Mouse (Mus musculus) CD8-positive naive resting alpha-beta T cell, adult 2 months (primary cell): ENCODE results near the gene Hnrnpll.
"Not testable (repeated sequence)": the region's sequence is repeated elsewhere in the genome, so short reads cannot be mapped to it uniquely, and the experiment has no call there.

Source experiments
- DNase-seq, 2 experiments: peaks; one replicate each; pipeline ENCODE4 v3.0.0; 2022; ENCODE audit warnings: low read depth in 2 of 2, low spot score in 2 of 2

Hnrnpll gene

DNA sequence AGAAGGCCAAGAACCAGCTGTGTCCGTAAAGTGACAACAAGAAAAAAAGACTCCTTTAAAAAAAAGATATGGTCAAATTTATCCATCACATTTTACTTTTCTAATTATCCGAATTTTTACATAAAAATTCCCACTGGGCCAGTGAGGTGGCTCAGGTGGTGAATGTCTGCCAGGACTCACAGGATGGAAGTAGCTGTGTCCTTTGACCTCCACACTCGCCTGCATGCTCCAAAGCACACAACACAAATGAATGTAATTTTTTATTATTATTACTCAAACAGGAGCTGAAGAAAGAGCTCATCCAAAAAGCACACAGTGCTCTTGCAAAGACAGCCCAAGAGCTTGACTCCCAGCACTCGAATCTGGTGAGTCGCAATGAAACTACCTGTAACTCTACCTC is 2.0 kb downstream of the Hnrnpll start:
- no peak for DNase-seq

DNA sequence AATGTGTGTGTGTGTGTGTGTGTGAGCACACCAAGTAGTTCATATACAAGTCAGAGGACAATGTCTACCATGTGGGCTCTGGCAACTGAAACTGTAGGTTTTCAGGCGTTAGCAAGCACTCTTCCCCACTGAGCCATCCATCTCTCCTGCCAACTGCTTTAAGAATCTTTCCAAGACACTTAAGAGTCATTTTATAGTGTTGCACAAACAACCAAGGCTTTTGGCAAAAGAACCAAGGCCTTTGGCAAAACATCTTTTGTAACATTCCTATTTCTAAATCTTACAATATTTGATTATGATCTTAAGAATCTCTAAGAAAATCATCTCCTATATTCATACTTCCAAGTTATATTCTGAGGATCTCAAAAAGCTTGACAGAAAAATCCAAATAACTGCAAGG is 2.4 kb downstream of the Hnrnpll start:
- no peak for DNase-seq

DNA sequence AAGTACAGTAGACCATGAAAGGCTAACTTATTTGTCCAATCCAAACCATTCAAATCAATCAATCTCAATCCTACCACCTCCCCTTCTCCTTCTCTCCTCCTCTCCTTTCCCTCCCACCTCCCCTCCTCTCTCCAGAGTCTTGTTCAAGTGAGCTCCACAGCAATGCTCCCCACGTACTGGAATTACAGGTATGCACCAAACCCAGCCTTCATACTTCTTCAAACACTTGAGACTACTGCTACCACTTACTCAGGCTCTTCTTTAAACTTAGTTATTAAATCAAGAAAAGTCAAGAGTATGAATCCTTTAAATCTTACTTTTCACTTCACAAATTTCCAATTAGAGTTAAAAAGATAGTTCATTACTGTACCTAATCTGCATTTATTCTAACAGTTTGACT is 3.6 kb downstream of the Hnrnpll start:
- no peak for DNase-seq

DNA sequence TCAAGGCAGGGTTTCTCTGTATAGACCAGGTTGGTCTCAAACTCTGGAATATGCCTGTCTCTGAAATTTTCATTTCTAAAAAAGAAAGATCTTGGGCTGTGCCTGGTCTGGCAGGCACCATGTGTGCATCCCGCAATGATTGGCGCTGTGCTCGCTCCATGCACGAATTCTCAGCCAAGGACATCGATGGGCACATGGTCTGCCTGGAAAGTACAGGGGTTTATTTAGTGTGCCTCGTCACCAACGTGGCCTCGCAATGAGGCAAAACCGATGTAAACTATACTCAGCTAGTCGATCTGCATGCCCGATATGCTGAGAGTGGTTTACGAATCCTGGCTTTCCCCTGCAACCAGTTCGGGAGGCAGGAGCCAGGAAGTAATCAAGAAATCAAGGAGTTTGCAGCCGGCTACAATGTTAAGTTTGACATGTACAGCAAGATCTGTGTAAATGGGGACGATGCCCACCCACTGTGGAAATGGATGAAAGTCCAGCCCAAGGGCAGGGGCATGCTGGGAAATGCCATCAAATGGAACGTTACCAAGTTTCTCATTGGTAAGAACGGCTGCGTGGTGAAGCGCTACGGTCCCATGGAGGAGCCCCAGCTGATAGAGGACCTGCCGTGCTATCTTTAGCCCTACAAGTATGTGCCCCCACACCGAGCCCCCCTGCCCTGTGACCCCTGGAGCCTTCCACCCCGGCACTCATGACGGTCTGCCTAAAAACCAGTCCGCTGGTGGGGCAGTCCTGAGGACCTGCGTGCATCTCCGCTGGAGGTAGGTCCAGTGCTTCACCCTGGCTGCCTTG is 8.0 kb downstream of the Hnrnpll start:
- DNase-seq = no peak

DNA sequence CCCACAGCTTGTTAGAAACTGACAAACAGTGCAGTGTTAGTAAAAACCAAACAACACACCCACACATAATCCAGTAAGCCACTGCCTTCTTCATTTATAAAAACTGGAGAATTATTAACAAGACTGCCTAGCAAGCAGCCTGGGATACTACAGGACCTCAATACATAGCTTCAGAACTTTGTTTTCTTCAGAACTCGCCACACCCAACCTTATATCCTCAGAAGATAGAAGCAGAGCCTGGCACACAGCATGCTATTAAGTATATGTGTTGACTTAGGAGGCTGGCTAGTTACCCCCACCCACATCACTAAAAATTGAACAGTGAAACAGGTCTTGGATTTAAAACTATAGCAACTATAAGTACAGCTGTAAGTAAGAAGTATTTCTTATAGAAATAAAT is 10.5 kb downstream of the Hnrnpll start:
- DNase-seq = no peak

DNA sequence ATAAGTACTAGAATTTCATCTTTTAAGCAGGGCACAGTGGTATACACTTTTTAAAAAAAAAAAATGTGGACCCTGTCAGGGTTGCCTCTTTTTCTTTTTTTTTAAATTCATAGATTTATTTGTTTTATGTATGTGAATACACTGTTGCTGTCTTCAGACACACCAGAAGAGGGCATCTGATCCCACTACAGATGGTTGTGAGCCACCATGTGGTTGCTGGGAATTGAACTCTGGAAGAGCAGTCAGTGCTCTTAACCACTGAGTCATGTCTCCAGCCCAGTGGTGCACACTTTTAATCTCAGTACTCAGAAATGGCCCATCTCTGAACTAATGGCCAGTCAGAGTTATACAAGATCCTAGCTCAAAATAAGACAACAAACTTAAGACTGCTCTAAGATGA is 12.8 kb downstream of the Hnrnpll start:
- not testable (repeated sequence) for DNase-seq

DNA sequence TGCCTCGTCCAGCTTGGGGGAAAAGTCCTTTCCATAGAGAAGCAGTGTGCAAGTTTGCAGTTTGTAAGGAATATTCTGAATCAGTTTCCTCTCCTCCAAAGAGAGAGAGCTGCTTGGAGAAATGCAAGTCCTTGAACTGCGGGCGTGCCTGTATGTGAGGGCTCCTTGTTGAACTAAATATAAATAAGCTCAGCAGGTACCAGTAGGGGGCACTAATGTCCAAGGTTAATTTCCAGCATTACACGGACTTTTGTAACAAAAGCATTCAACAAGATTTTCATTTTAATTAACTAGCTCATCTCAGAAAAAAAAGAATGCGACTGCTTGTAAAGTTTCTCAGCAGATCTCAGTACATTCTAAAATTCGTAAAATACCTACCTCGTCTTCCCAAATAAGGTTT is 13.9 kb downstream of the Hnrnpll start:
- DNase-seq = peak; percentile 60 to 81

DNA sequence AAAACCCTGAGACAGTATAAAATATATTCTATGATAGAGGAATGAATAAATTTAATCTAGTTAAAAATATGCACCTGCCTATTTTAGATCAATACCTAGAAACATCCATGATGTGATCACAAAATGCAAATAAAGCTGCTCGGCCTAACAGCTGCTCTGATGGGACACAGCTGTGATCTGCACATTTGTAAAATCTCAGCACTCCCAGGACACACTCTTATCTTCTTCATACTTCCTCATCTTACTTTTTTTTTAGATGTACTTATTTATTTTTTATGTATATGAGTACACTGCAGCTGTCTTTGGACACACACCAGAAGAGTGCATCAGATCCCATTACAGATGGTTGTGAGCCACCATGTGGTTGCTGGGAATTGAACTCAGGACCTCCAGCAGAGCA is 20.4 kb downstream of the Hnrnpll start:
- no peak for DNase-seq

DNA sequence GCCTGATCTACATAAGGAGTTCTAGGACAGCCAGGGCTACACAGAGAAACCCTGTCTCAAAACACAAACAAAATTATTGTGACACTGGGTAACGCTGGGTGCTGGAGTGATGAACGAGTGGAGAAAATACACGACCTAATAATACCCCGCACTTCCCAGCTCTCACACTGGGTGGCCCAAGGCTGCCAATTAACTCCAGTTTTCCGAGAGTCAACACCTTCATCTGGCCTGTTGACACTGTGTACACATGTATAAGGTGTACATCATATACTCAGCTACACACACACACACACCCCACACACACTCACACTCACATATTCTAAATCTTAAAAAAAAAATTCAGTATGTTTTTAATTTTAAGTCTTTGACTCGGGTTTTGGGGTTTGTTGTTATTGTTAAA is 33.5 kb downstream of the Hnrnpll start:
- DNase-seq = no peak

DNA sequence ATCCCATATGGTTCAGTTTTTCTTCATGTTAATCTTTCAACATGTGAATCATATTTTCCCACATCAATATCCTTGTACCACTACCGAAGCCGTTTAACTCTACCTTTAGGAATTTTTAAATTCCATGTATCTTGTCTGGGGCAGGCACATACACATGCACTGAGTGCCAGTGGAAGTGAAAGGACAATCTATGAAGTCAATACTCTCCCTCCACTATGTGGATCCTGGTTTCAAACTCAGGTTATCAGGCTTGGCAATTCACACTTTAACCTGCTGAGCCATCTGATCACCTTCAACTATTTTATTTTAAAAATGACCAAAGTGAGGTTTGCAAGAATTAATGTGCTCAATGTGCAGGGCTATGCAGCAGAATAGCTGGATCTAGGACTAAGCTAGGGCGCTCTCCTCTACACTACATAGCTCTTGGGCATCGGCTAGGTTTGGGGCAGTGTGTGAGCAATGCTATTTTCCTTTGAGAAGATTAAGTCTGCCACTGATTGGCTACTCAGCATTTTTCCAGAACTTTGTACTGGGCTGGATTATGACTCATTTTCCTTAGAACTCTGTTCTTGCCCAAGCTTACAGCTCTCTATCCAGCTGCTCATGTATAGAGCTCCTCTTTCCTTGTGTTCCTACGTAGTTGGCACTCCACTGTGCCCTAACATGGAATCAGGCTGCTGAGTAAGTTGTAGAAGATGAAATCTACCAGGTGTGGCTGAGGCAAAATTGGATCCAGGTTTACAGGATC is 35.8 kb downstream of the Hnrnpll start:
- DNase-seq = no peak

DNA sequence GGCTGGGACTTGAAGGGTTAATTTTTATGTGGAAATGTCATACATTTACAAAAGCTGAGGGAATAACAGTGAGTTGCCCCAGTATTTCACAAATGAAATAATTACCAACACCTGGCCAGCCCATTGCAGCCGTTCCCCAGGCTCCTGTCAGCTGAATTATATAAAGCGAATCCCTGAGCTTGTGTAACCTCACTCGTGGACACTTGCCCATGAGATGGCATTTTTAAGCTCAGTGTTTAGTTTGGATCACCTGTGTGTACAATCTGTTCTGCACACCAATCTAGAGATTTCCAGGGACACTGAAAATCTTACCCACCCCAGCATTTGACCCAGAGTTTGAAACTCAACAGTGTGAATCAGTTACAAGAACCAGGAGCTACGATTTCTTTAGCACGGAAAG is 40.0 kb downstream of the Hnrnpll start:
- DNase-seq = no peak

DNA sequence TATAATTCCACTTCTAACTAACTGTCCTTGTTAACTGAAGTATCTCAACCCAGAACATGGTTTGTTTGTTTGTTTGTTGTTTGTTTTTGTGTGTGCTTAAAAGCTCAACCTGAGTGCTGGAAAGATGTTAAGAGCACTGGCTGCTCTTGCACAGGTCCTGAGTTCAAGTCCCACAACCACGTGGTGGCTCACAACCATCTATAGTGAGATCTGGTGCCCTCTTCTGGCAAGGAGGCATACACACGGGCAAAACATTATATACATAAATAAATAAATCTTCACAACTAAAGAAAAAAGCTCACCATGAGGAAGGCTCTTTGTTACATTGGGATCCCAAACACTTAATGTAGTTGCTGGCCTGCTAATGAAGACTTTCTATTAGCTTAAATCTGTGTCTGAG is 41.6 kb downstream of the Hnrnpll start:
- no peak for DNase-seq

DNA sequence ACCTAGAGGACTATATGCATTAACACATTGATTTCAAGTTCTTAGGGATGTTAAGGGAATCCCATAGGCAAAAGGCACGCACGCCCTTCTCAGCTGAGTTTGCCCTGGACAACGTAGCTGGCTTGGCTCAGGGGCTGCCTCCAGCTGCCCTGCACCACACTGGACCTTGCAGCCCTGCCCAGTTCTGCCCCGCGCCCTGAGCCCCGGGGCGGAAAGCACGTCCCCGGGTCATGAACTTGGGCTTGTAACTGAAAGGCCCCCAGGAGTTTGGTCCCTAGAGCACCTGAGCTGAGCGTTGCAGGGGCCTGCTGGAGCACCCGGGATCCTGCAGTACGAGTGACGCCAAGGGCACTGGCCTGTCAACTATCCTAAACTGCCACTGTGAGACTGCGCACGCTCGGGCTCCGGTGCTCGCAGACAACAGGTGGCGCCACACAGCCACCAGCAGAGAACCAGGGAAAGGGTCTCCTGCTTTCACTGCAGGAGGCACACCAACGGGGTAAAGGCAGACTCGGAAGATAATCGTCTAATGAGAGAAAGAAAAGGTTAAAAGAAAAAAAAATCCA is 43.1 kb downstream of the Hnrnpll start:
- DNase-seq = no peak

DNA sequence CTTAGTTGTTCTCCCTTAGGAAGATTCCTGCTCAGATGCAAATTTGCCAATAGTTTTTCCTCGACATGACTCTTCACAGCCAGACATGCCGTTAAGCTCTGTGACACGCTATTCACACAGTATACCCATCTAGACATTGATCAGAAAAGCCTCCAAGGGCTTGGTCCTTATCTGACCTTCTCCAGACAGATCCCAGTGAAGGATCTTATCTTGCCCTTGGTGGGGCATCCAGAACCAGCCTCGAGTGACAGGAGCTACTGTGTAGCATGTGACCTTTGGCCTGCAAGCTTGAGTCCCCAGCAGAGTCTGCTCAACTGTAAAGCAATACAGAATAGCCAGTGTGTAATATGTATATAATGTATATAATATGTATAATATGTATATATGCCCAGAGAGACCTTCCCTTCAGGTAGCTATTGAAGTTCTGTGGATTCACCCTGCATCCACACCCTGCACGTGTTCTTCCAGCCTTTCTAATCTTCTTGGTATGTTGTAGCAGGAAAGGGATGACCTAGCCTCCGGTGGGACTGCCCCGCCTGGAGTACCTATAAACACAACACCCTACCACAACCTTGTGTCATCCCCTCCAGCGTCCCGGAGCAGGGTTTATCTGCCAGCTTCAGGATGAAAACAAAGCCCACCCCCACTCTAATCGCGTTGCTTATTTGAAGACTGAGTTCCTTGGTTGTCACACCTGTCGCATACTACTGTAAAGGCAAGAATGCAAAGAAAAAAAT is 43.7 kb downstream of the Hnrnpll start:
- DNase-seq = no peak

DNA sequence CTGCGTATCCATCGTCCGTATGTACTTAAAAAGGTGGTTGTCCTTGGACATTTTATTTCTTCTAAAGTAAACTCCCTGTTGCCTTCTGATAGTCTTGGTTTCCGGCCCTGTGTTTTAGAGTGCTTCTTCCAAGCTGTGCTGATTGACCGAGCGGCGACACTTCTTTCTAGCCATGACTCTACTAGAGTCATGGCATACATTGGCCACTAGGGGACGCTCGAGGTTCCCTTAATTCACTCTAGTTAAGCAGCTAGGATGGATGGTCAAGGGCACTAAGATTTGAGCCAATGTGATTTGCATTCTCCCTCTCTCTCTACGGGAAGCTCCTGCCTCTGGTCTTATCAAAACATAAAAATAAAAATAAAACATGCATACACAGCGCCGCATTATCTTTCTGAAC is 44.7 kb downstream of the Hnrnpll start:
- peak; percentile 22 to 29 for DNase-seq

DNA sequence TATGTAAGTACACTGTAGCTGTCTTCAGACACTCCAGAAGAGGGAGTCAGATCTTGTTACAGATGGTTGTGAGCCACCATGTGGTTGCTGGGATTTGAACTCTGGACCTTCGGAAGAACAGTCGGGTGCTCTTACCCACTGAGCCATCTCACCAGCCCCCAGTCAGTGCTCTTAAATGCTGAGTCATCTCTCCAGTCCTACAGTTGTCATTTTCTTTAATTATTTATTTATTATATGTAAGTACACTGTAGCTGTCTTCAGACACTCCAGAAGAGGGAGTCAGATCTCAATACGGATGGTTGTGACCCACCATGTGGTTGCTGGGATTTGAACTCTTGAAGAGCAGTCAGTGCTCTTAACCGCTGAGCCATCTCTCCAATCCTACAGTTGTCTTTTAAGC is 45.7 kb downstream of the Hnrnpll start:
- DNase-seq = not testable (repeated sequence)

DNA sequence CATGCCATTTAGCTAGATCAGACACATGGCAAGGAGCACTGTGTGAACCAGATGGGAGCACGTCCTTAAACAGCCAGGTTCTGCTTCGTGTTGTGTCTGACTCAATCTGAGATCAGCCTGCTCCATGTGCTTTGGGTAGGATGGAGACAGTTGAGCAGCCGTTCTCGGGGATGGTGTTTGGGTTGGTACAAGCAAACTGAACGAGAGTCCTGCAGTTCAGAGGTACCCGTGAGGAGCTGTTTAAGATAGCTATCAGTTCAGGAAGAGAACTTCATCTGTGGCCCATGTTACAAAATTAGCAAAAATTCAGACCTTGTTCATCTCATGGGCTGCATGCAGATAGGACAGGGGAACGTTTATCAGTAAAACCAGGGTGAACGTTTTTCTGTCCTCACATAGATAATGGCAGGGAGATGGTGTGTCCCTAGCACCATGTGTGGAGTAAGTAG is 47.7 kb downstream of the Hnrnpll start:
- no peak for DNase-seq

DNA sequence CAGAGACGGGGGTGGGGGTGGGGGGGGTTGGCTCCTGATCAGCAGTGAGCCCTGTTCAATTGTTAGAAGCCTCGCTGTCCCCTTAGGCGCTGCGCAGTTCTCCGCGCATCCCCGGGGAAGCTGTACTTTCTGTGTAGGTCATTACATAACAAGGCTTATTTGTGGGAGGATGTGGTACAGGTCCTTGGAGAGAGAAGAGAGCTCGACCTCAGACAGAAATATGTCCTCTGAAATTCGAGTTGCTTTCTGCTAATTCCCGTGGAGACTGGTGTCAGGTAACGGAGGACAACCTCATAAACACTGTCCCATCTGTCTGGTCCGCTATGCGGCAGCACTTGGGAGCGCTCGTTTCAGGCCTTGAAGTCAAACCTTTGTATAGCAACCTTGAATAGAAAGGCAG is 52.2 kb downstream of the Hnrnpll start:
- DNase-seq = no peak

DNA sequence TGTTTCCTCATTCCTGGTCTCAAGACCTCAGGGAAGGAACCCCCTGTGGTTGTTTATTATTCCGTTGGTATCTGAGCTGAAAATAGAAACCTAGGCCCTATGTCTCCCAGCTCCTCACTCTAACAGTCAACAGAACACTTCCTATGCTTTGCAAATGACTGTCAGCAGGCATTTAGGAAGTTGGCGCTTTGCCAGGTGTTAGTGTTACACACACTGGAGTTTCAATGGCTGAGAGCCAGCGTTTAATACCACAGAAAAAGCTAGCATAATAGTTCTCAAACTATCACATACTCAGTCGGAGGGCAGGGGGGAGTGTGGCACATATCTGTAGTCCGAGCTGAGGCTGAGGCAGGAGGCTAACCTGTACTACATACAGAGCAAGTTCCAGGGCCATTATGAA is 53.3 kb downstream of the Hnrnpll start:
- no peak for DNase-seq

DNA sequence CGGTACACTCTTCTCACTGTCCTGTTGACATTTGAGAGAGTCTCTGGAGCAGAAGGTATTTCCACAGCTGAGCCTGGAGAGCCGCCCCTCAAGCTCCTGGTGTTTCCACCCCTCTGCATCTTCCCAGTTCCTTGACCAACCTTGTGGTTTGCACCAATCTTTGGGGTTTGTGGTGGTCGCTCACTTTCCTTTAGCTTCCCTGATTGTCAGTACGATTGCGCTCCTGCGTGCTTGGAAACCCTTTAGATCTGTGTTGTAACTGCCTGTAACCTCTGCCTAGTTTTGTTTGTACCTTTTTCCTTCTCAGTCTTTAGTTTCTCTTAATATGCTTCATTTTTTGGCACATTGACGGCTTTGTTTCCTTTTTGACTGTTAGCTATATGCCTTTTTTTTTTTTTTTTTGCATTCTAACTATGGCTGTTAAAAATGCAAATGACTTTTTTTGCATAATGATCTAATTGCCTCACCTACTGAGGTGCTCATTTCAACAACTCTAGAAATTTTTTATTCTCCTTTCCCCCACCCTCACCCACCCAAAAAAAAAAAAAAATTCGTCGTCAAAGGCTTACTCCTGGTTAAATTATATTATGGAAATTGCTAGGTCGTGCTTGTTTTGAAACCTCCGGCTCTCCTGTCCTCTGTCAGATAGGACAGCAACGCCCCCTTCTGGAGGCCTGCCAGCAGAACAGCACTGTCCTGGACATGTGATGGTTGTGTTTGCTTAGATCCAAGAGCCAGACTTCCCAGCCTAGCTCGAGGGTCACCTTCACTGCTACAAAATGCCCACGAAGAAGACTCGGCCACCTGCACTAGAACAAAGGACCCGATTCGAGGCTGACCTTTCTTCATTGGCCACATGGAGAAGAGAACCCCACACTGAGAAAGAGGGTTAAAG is 57.5 kb downstream of the Hnrnpll start:
- DNase-seq = peak; percentile 44 to 61

DNA sequence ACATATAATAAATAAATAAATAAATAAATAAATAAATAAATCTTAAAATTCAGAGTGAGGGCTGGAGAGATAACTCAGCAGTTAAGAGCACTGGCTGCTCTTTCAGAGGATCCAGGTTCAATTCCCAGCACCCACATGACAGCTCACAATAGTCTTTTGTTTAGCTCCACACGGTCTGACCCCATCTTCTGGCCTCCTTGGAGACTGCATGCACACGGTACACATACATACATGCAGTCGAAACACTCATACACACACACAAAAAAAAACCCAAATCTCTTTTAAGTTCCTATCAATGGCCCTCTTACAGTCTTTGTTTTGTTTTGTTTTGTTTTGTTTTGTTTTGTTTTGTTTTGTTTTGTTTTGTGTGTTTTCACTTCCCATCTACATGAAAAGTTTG is 58.3 kb downstream of the Hnrnpll start:
- DNase-seq = not testable (repeated sequence)
